Mouse (Mus musculus) R1 (cell line): ENCODE measurements around the gene Wdr18.

Experiments
- DNase-seq: peaks from one replicate; pipeline ENCODE4 v3.0.0-alpha.2; 2018; ENCODE audit warnings: low read depth, low spot score

Gene Wdr18

DNA sequence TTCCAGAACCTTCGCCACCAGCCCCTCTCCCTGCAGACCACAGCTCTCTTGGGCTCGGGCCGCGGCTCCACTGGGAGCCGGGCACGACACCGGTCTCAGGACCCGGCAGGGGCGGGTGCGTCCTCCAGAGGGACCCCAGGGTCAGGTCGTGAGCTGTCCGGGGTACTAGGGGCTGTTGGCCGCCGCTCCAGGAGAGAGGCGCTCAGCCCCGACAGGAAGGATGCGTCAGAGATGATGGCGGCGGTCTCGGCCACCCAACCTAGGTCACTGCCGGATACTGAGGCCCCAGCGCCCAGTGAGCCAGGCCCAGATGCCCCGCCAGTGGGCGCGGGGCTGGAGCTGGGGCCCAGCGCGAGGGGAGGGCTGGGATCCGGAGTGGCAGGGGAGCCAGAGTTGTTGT is 17.4 kb downstream of the Wdr18 start:
- no peak for DNase-seq

DNA sequence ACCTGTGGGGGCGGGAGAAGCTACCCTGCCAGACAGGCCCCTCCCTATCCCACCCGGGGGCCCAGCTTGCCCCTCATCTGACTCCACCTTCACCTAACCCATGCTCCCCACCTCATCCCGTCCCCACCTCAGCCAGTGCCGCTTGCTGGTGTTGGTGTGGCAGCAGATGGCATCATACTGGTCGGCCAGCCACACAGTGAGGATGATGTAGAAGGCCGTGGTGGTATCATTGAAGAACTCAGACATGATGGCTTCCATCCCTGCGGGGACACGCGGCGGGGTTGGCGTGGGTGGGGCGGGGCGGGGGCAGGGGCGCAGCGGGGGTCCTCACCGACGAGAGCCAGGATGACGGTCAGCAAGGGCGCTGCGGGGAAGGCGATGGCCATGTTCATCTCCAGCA is 18.1 kb downstream of the Wdr18 start:
- no peak for DNase-seq

DNA sequence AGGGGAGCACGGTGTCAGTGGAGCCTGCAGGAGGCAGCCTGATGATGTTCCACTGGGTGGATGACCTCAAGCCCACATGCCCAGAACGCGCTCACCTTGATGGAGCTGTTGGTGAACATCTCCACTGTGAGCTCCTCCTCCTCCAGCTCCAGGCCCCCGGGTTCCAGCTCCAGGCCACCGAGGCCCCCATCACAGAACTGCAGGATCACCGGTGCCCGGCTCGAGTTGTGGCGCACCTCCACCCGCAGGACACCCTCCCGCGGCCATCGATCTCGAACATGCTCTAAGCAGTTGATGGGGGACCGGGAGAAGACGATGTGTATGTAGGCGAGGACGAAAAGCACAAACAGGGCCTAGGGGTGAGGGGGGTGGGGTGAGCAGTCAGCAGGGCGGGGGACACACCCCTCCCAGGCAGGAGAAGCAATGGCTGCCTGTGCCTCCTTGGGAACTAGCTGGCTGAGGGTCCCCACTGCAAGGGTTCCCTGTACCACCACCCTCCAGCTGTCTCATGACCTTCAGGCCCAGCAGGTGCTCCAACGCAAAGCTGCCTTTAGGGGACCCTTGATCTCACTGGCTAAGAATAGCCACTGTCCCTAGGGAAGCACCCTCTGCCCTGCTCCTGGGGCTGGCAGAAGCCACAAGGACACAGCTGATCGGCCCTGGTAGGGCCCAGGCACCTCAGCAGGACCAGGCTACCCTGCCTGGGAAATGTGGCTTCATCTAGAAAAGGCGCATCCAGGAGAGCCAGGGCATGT is 19.6 kb downstream of the Wdr18 start:
- no peak for DNase-seq

DNA sequence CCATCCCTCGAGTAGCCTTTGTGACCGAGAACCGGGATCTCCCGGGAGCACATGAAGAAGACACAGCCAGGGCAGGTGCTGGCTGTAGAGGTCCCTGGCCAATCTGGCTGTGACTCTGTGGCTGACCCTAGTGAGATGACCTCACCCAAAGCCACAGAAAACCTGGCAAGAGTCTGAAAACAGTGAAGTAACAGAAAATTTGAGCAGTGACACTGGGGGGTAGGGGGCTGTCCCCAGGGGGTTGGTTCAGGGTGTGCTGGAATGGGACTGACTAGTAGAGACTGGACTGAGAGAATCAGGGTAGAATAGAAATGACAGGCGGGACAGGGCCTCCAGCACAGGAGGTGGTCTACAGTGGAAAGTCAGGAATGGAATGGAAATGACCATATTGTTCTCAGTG is 23.3 kb downstream of the Wdr18 start:
- DNase-seq, result no peak

DNA sequence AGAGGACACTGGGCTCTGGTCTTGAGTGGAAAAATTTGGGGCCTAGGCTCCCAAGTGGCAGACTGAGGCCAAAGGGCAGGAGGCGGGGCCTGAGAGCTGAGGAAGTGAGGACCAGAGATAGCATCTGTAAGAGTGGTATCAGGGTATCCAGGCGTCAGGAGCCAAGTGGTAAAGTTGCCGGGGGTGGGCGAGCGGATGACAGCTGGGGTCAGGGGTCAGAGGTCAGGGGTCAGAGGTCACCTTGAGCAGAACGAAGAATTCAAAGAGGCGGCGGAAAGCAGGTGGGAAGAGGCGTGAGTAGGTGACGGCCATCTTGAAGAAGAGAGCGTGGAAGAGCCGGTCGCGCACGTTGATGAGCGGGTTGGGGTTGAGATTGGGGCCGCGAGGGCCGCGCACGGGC is 23.7 kb downstream of the Wdr18 start:
- DNase-seq, result peak; percentile 85

DNA sequence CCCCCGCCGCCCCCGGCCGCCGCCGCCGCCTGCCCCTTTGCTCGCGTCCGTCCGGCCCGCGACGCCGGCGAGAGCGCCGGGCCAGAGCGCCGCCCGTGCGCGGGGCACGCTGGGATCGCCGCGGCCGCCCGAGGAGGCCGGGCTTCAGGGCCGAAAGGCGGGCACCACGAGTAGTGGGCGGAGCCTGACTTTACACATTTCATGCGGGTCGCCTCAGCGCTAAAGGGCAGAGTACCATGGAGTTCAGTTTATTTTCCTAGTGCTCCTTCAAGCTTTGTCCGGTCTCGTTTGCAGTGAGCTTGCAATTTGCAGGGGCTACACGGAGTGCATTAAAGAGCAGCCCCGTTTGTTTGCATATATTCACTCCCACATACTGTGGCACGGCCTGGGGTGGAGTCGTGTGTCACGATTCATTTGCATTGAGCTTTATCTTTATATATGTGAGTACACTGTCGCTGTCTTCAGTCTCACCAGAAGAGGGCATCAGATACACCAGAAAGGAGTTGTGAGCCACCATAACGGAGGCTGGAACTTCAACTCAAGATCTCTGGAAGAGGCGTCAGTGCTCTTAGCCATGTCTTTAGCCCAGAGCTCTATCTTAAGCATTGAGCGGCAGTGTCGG is 24.4 kb downstream of the Wdr18 start, which contains the start of gene Tmem259:
Gene Tmem259, minus strand, starts transcription at position 136 of the 622 bp plus-strand sequence.
- peak; percentile 94 for DNase-seq

DNA sequence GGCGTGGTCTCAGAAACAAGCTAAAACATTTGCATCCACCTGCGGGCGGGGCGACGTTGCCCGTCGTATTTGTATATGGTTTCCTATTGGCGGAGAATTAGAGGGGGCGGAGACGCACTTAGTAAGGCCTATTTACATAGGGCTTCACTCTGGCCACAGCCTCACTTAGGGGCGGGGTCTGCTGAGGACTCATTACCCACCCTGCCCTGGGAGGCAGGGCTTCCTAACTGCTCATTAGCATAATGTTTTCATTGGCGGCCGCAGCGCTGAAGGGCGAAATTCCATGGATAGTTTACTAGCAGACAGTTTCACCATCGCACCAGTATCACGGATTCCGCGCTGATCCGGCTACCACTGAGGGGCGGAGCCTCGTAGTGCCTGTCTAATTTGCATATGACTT is 24.9 kb downstream of the Wdr18 start:
- peak; percentile 100 for DNase-seq

DNA sequence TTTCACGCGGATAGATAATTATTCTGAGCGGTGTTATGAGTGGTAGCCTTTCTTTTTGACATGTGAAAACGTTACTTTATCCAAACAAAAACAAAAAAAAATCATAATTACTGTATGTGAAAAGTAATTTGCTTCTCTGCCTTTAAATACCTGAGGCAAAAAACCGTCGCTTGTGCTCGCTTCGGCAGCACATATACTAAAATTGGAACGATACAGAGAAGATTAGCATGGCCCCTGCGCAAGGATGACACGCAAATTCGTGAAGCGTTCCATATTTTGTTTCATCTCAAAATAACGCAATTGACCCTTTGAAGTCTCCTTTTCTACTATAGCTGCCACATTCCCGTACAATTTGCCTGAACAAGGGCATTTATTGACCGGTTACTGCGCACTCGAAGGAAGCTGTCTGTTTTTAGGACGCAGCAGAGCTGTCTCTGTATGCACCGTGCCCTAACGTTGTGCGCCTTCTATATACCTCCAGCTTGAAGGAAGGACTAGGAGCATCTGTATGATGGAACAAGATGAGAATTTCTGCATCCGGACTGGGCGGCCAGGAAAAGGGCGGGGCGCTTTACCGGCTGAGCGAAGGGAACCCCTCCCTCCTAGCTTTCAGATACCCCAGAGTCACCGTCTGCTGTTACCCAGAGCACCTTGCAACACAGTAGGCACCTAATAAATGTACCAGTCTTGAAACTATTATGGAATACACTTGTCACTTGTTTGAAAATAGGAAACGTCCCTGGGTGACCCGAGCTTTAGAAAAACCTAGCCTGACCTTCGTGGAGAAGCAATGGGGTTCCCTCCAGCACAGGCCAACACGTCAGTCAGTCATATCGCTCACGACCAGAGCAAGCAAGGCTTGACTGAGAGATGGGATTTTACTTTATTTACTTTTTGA is 25.6 kb downstream of the Wdr18 start:
- DNase-seq, result peak; percentile 84

DNA sequence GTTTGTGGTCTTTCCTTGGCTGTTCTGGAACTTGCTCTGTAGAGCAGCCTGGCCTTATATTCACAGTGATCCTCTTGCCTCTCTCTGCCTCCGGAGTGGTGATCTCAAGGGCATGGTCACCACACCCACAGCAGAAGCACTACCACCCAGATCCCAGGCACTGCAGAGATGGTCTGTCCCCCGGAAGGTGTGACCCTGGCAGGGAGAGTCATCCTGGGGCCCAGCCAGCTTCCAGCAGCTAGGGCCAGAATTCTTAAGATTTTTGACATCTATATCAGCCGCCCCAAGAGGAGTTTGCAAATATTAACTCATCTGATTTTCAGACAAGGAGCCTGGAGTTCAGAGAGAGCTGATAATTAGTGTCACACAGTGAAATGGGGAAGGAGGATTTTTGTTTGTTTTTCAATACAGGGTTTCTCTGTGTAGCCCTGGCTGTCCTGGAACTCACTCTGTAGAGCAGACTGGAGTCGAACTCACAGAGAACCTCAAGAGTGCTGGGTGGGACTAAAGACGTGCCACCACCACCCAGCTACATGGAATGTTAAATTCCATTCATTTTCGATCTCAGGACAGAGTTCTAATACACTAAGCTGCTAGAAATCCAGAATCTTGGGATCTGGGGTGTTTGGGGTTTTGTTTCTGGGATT is 26.4 kb downstream of the Wdr18 start:
- DNase-seq, result no peak

DNA sequence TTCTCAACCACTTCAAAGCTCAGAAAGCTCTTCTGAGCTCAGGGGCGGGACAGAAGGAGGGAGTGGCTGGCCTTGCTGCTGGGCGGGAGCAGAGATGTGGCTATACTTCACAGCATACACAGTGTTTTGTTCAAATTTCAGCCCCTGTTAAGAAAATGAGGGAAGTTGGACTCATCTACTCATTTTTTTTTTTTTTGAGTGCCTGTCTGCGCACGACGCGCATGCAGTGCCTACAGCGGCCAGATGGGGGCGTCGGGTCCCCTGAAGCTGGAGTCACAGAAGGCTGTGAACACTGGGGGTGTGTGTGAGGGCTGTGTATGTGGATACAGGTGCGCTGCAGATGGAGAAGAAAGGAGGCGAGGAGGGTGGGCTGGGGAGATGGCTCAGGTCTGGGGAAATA is 27.0 kb downstream of the Wdr18 start:
- DNase-seq, result peak; percentile 89

DNA sequence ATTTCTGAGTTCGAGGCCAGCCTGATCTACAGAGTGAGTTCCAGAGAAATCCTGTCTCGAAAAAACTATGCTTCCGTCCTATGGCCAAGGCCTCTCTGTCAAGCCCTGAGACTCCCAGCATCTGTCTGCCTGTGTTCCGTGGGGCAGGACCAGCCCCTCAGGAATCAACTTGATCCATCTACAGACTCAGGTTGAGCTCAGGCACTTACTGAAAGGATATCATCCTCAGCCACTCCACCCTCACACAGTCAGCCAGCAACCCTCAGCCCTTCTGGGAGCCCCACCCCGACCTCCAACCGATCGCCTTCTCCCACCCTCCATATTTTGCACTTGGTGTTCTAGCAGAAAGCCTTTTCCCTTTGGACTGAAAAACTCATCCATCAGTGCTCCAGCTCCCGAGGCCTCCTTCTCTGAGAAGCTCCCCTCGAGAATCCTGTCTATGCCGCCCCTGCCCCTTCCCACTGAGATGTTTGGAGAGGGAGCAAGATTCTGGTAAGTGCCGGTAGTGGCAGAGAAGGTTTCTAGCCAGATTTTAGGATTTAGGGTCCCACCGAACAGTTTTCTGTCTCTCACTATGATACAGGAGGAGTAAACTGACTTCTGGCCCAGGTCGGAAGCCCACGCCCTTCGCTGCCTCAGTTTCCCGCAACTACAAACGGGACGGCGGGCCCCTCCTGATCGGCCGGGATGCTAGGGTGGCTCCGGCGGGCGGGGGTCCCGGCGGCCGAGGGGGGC is 28.0 kb downstream of the Wdr18 start:
- no peak for DNase-seq

DNA sequence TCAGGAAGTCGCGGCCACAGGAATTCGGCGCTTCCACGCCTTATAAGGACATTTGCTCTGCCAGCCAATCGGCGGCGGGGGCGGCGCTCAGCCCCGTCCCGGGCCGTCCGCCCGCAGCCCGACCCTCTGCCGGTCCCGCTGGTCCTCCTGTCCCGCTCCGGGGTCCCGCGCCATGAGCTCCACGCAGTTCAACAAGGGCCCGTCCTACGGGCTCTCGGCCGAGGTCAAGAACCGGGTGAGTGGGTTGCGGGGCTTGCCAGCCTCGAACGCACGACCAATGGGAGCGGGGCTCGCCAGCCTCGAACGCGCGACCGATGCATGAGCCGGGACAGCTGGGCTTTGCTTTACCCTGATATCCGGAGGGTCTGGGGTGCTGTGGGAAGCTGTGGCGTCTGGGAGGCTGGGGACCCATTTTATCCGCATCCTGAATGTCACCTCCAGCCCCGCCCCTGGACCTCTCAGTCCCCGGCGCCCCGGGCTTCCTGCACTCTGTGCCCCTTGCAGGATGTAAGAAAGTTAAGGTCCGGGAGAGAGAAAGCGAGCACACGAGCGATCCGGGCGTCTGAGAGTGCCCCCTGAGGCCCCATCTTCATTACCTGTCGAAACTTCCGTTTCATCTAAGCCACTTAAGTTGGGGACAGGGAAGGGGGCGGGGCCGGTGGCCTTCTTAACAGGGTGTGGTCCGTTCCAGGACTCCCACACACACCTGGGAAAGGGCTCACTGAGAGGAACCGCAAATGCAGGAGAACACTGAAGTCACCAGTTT is 28.7 kb downstream of the Wdr18 start, which contains the start of gene Cnn2:
Gene Cnn2, plus strand, starts transcription at position 79 of the 766 bp plus-strand sequence.
- DNase-seq, result peak; percentile 57

DNA sequence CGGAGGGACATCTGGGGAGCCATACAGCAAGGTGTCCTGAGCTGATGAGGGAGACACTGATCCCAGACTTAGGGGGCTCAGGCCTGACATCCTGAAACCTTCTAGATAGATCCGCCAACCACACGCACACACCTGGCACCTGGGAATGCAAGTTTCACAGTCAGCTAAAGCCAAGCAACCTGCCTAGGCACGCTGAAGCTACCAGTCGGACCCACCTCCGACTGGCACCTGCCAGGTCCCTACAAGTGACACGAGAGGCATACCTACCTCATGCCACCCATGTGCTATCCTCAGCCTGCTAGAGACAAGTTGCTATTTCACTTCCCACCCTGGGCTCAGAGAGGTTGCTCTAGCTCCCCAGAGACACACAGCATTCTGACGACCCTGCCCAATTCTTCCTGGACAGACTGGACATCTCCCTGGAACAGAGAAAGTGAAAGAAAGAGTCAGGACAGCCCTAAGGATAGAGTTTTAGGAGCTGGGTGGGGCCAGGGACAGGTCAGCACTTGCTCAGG is 29.4 kb downstream of the Wdr18 start:
- no peak for DNase-seq

DNA sequence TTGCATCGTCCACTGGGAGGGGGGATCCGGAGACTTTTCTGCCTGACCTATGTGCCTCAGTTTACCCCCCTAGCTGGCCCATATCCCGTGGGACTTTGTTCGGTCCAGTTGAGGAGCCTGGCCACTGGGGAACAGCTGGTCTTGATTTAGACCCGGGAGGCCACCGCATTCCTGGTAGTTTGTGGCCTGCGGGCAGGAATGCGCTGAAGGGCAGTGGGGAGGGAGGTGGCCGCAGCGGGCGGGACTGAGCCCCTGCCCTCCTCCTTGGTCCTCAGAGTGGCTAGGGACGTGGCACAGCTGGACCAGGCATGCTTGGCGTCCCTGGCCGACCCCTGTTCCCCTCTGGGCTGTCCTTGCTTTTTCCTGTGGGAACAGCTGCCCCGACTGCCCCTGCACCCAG is 29.9 kb downstream of the Wdr18 start:
- no peak for DNase-seq

DNA sequence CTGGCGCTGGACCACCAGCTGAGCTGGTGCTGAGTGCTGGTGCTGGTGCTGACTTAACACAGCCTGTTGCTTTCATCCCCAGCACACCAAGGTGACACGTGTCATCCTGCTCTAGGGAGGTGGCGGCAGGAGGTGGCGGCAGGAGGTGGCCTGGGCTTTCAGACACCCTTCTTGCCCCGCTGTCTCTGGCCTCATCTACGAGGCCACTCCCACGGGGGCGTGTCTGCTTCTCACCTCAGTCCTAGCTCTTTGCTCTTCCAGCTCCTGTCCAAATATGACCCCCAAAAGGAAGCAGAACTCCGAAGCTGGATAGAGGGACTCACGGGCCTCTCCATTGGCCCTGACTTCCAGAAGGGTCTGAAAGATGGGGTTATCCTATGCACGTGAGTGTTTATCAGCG is 31.1 kb downstream of the Wdr18 start:
- DNase-seq, result peak; percentile 81

DNA sequence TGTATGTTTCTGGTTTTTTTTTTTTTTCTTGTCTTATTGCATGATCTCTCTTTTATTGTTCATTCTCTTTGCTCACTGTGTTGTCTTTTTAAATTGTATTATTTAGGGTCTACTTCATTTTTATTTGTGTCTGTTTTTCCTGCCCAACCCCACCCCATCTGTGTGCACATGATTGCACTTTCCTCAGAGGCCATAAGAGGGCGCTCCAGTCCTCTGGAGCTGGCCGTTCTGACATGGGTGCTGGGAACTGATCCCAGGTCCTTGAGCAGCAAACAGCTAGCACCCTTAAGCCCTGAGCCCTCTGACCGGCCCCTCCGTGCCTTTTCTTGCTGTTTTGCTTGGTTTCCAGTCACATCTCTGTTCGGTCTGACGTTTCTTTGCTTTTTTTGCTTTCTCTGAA is 31.6 kb downstream of the Wdr18 start:
- DNase-seq, result peak; percentile 72

DNA sequence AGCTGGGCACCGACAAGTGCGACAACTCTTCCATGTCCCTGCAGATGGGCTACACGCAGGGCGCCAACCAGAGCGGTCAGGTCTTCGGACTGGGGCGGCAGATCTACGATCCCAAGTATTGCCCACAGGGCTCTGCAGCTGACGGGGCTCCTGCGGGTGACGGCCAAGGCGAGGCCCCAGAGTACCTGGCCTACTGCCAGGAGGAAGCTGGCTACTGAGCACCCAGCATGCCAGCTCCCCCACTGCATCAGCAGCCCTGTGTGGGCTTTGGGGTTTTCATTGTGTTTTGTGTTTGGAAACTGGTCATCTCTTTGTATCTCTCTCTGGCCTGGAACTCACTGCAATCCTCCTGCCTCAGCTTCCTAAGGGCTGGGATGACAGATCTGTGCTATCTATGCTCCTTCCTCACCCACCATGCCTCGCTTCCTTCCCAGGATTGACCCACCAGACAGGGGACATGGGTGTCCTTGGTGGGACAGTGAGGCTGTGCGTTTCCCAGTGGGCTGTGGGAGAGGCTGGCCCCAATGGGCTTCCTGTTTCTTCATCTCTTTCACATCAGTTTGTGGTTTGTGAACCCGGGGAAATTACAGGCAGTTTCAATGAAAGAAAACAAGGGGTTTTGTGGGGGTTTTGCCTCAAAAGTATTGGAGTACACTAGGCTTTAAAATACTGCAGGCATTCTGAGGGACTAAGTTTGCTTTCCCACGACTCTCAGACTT is 34.6 kb downstream of the Wdr18 start:
- no peak for DNase-seq

DNA sequence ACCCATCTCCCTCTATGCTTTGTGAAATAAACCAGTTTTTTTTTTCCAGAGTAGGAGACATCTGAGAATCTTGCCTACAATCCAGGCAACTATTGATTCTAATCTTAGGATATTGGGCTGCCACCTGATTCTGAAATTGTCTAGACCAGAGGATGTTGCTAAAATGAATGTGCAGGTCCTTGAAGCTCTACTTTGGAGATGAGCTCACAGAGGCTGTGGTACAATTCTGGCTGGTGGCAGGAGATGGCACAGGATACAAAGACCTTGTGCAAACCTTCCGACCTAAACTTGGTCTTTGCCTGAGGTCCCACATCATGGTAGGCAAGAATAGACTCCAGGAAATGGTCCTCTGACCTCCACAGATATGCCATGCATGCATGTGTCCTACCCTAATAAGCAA is 35.7 kb downstream of the Wdr18 start:
- DNase-seq, result no peak

DNA sequence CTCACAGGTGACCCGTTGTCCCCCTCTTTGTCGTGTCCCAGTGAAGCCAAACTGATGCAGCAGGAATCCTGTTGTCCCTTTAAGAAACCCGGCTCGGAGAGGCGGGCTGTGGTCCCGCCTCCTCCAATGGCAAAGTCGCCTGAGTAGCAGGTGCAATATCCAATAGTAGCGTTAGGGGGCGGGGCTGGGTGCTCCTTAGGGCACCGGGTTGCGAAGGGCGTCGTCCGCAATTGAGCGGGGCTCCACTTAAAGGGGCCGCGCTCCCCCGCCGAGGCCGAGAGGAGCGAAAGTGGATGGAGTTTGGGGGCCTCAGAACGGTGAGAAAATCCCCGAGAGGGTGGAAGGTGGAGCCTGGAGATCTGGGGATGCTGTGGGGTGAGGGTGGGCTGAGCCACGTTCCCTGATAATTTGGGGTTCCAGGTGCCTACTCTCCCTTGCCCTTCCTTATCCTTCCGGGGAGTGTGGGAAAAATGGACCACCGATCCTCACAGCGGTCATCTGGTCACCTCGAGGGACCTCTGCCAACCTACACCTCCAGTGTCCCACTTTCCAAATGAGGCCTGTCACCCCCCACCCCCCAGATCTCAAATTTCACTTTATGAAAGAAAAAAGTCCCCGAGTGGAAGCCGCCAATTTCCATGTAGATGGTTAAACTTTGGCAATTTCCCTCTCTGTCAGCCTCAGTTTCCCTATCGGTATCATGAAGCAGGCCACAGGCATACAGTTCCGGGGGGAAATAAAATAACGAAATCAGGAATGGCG is 36.5 kb downstream of the Wdr18 start, which contains the start of gene Abca7:
Gene Abca7, plus strand, starts transcription at position 223 of the 762 bp plus-strand sequence.
- peak; percentile 96 for DNase-seq
